Mouse (Mus musculus) heart, embryonic 12.5 days (tissue): ENCODE results near the gene Haus4. TPM values are rescaled to one million over a fixed set of nuclear protein-coding genes. Genes with fewer than 3 reads are reported as not detected.

Source experiments
- ATAC-seq: fragments of 200-750 bp; cut with Nextera tagmentation; 2 replicates; pipeline ENCODE4 v1.8.0; 2017; ENCODE audit warnings: moderate TSS enrichment, moderate library complexity; ENCODE audit not compliant: insufficient number of reproducible peaks, low FRiP score
- H3K27ac ChIP-seq: fragments of 300-500 bp; sonication (generic); 2 replicates; pipeline ENCODE4 v1.5.1; 2016; ENCODE audit warnings: mild to moderate bottlenecking, moderate library complexity; ENCODE audit not compliant: poor library complexity, severe bottlenecking
- H3K27me3 ChIP-seq: fragments of 300-500 bp; sonication (generic); replicated peaks from 2 replicates; pipeline ENCODE4 v1.6.1; 2016; ENCODE audit warnings: mild to moderate bottlenecking, moderate library complexity
- H3K36me3 ChIP-seq: fragments of 300-500 bp; sonication (generic); 2 replicates; pipeline ENCODE4 v1.6.1; 2016; ENCODE audit warnings: mild to moderate bottlenecking, moderate library complexity
- H3K4me1 ChIP-seq: fragments of 300-500 bp; sonication (generic); replicated peaks from 2 replicates; pipeline ENCODE4 v1.6.1; 2016; ENCODE audit warnings: mild to moderate bottlenecking
- H3K4me2 ChIP-seq: fragments of 300-500 bp; sonication (generic); 2 replicates; pipeline ENCODE4 v1.6.1; 2016; ENCODE audit warnings: mild to moderate bottlenecking, moderate library complexity
- H3K4me3 ChIP-seq: fragments of 300-500 bp; sonication (generic); 2 replicates; pipeline ENCODE4 v1.5.1; 2016; ENCODE audit warnings: mild to moderate bottlenecking
- H3K9ac ChIP-seq: fragments of 300-500 bp; sonication (generic); 2 replicates; pipeline ENCODE4 v1.6.1; 2016; ENCODE audit warnings: mild to moderate bottlenecking, moderate library complexity
- H3K9me3 ChIP-seq: fragments of 300-500 bp; sonication (generic); replicated peaks from 2 replicates; pipeline ENCODE4 v1.6.1; 2016; ENCODE audit warnings: mild to moderate bottlenecking, moderate library complexity
- WGBS: fragments of 180-500 bp; shearing (Covaris S2); methylation state at CpG from one replicate; pipeline ENCODE4 v1.1.7; 2016; 5-methylcytosine and 5-hydroxymethylcytosine counted together
- polyA plus RNA-seq: library from polyadenylated mRNA; unstranded; fragments of >200 nt; fragmentation: Nextera tagmentation; extraction: Ambion mirVana; gene quantifications from 2 replicates; pipeline ENCODE4 v1.2.1, GENCODE M21; 2016

The Haus4 gene
- polyA plus RNA-seq: 38.0 and 46.3 TPM in 2 replicates

DNA sequence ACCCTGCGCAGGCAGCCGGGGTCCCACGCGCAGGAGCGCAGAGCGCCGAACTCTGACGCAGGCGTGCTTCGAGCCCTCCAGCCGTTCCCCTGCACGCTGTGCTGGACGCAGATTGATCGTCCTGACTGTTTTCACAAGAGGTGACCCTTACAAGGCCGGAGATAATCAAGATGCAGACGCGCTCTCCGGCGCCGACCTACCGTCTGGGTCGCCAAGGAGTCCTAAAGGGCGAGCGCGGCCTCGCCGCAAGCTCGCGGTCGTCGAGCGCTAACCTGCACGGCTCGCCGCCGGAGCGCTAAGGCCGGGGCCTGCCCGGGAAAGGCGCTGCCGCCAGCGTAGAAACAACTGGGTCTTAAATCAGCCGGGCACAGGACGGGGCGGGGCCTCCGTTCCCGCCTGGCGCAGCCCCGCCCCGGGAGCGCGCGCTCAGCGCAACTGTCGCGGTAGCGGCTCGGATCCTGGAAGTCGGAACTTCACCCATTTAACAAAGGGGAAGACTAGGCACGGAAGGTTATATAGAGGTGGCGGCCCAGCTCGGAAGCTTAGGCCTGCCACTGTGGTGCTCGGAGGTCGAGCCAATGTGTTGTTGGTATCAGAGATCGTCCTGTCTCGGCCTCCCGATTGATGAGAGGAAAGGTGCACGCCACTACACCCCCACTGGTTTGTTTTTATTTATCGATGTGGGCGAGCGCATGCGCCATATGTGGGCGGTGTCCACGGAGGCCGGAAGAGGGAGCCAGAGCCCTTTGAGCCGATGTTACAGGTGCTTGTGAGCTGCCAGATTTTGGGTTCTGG is at the start of gene Haus4:
Gene Haus4 (minus strand): TSS at position 642 of the 795 bp plus-strand sequence.
- H3K9ac ChIP-seq: peak within 1 kb of the TSS; percentile 87
- no peaks in the 10 kb centered on the region for H3K9me3 ChIP-seq
- peak within 1 kb of the TSS; percentile 91 for H3K27ac ChIP-seq
- peaks cover 5% of the 10 kb centered on the region for H3K4me1 ChIP-seq
- H3K27me3 ChIP-seq: no peaks in the 10 kb centered on the region
- peaks cover 30% of the 10 kb centered on the region for H3K36me3 ChIP-seq
- ATAC-seq: peak; percentile 94
- H3K4me3 ChIP-seq: peak within 1 kb of the TSS; percentile 69
- under 1% methylated on average over 76 of the region's 76 CpGs for WGBS
- H3K4me2 ChIP-seq: peak within 1 kb of the TSS; percentile 95

DNA sequence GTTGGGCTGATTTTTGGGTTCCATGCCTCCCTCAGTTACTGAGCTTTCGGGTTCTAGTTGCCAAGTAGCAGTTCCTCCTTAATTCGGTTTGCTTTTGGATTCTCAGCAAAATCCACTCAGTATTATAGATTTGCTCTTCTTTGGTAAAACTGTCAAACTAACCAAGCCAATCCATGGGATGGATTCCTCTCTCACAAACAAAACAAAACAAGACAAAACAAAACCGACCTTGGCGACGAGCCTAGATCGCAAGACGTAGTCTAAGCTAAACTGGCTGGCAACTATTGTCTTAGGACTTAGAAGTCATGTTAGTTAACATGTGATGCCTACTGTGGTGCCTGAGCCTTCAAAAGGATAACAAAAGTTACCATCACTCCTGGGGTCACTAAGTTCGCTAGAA is 49.3 kb upstream of the Haus4 start:
- H3K4me2 ChIP-seq: peak overlapping the region; percentile 56
- ATAC-seq: no peak
- peaks cover 6% of the 10 kb centered on the region; the same call in 1 of the 2 replicates for H3K36me3 ChIP-seq
- no peaks in the 10 kb centered on the region for H3K9me3 ChIP-seq
- peaks cover 8% of the 10 kb centered on the region for H3K4me1 ChIP-seq
- peak overlapping the region; percentile 58 for H3K4me3 ChIP-seq
- peak overlapping the region; percentile 55 for H3K27ac ChIP-seq
- no peaks in the 10 kb centered on the region for H3K27me3 ChIP-seq
- 85% methylated on average over 8 of the region's 8 CpGs for WGBS
- no peak overlapping the region for H3K9ac ChIP-seq

DNA sequence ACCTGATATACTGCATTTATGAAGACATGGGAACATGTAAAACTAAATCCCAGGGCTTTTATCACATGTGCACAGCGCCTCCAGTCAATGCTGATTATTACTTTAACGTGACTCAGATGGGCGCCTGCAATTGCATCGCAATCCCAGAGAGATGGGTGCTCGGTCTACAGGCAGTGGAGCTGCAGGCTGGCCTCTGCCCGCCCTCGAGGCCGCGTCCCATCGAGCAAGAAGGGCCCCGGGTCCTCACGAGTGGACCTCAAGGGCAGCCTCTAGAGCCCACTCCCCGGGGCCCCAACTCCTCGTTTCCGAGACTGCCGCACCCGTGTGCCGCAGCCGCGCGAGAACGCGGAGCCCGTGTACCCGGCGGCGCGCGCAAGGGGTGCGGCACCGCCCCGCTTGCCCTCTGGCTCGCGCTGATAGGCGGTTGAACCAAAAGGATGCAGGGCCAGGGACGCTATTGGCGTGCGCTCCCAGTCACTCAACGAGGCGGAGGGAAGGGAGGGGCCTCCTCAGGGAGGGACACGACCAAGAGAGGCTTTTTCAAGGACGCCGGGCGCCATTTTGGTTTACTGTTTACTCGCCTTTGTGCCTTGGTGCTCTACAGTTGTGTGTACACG is 48.7 kb upstream of the Haus4 start:
- Histone ChIP-seq H3K27me3 (no peaks in the 10 kb centered on the region), H3K9me3 (no peaks in the 10 kb centered on the region), H3K4me2 (peak overlapping the region; percentile 56), H3K9ac (peak overlapping the region; percentile 64), H3K4me1 (peaks cover 8% of the 10 kb centered on the region), H3K36me3 (peaks cover 6% of the 10 kb centered on the region; the same call in 1 of the 2 replicates), H3K27ac (peak overlapping the region; percentile 85), H3K4me3 (peak overlapping the region; percentile 58)
- ATAC-seq: peak; percentile 99
- WGBS: under 1% methylated on average over 46 of the region's 46 CpGs

DNA sequence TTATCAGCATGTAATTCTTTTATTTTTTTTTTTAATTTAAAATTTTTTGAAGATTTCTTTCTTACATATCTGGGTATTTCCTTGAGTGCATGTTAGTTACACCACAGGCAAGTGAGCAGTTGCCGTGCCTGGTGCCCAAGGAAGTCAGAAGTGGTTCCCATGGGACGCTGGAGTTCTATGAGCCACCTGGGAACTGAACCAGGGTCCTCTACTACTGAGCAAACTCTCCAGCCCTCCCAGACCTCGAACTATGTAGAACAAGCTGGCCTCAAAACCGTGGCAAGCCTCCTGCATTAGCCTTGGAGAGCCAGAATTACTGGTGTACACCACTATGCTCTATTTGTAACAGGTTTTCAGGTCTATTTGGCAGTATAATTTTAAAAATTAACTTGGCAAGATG is 48.2 kb upstream of the Haus4 start:
- peak overlapping the region; percentile 85 for H3K27ac ChIP-seq
- 45% methylated on average over 4 of the region's 4 CpGs for WGBS
- no peak for ATAC-seq
- no peaks in the 10 kb centered on the region for H3K9me3 ChIP-seq
- peak overlapping the region; percentile 58 for H3K4me3 ChIP-seq
- H3K36me3 ChIP-seq: peaks cover 9% of the 10 kb centered on the region
- no peaks in the 10 kb centered on the region for H3K27me3 ChIP-seq
- H3K4me2 ChIP-seq: peak overlapping the region; percentile 56
- peak overlapping the region; percentile 64; the same call in 1 of the 2 replicates for H3K9ac ChIP-seq
- peaks cover 8% of the 10 kb centered on the region for H3K4me1 ChIP-seq

DNA sequence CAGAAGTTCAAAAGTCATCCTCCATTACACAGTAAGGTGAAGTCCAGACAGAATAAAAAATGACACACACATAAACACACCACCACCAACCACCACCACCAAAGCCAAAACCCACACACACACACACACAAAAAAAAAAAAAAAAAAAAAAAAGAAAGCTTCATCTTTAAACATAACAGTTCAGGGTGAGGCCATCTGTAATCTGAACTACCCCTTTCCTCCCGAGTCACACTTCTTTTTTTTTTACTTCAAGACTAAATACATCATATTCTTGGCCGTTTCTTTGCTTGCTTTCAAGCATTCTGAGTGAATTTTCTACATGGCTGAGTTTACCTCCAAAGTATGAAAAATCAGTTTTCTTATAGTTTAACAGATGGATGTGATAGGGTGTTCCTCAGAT is 47.2 kb upstream of the Haus4 start:
- no peak overlapping the region for H3K9ac ChIP-seq
- H3K9me3 ChIP-seq: no peaks in the 10 kb centered on the region
- H3K4me1 ChIP-seq: peaks cover 8% of the 10 kb centered on the region
- H3K27ac ChIP-seq: no peak overlapping the region
- no peak overlapping the region for H3K4me2 ChIP-seq
- 67% methylated on average over 2 of the region's 2 CpGs for WGBS
- no peak overlapping the region for H3K4me3 ChIP-seq
- peaks cover 12% of the 10 kb centered on the region for H3K36me3 ChIP-seq
- no peaks in the 10 kb centered on the region for H3K27me3 ChIP-seq
- ATAC-seq: no peak

DNA sequence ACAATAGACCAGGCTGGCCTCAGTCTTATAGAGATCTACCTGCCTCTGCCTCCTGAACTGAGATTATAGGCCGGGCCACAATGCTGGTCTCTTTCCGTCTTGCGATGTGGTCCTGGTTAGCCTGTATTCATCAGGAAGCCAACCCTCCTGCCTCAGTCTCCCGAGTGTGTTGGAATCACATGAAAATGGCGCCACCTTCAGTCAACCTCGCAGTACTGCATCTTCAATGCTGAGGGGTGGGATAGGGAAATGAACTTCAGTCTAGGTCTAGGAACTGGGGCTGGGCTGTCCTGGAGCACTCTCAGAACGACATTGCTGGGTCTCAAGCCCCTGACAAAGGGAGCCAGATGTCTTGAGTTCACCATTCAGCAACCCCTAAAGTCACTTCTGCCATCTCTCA is 42.7 kb upstream of the Haus4 start:
- H3K27me3 ChIP-seq: no peaks in the 10 kb centered on the region
- 76% methylated on average over 7 of the region's 7 CpGs for WGBS
- 0 out of 2 replicates have a peak, but pooled peaks cover 3% of the 10 kb centered on the region for H3K9me3 ChIP-seq
- H3K4me3 ChIP-seq: no peak overlapping the region
- H3K36me3 ChIP-seq: peaks cover 16% of the 10 kb centered on the region
- no peak overlapping the region for H3K27ac ChIP-seq
- no peak overlapping the region for H3K4me2 ChIP-seq
- H3K9ac ChIP-seq: no peak overlapping the region
- H3K4me1 ChIP-seq: peaks cover 37% of the 10 kb centered on the region
- ATAC-seq: no peak

DNA sequence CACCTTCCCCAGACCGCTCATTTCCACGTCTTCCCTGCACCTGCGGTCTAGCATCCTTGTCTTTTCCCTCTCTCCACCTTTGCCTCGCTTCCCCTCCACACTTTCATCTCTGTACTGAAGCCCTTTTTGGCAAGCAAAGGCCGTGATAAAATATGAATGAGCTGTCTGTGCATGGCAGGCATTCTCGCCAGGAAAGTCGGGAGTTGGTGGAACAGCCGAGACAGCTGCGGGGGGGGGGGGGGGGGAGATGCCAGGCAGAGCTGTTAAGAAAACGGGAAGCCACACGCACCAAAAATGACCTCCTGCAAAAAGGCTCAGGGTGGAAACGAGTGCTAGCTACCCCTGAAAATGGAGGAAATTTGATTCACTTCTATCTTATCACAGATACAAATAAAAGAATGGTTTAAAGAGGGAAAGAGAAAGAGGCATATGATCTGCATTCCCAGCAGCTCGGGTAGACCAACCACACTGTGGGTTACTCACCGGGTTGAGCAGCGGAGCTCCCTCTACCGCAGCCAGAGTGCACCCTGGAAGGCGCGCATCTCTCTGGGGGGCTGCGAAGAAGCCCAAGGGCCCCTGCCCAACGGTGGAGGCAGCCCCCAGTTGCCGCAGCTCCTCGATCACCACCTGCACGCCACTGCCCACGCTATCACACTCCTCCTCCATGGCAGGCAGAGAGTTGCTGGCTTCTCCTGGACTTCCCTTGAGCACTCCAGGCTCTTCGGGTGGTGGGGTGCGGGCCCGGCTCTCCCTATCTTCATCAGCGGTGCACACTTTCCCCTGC is 40.4 kb upstream of the Haus4 start:
- Histone ChIP-seq H3K4me3 (peak overlapping the region; percentile 29), H3K4me2 (peak overlapping the region; percentile 60), H3K27ac (0 out of 2 replicates have a peak overlapping the region, but pooled peaks have one; percentile 1), H3K9me3 (0 out of 2 replicates have a peak, but pooled peaks cover 3% of the 10 kb centered on the region), H3K27me3 (no peaks in the 10 kb centered on the region), H3K4me1 (peaks cover 38% of the 10 kb centered on the region), H3K36me3 (peaks cover 28% of the 10 kb centered on the region), H3K9ac (peak overlapping the region; percentile 32)
- ATAC-seq: peak; percentile 23; the same call in 1 of the 2 replicates
- WGBS: 43% methylated on average over 28 of the region's 28 CpGs

DNA sequence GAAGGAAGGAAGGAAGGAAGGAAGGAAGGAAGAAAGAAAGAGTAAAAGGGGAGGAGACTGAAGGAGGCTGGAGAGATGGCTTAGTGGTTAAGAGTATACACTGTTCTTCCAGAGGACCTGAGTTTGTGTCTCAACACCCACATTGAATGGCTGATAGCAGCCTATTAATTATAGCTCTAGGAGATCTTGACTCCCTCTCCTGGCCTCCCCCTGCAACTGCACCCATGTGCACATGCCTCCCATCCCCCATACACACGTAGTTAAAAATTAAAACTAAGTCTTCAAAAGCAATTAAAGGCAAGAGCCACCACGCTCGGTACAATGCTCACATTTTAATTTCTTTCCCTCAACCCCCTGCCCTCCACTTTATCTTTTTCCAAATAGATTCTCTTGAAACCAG is 39.6 kb upstream of the Haus4 start:
- peaks cover 39% of the 10 kb centered on the region for H3K4me1 ChIP-seq
- H3K4me3 ChIP-seq: no peak overlapping the region
- no peaks in the 10 kb centered on the region for H3K27me3 ChIP-seq
- no peak for ATAC-seq
- WGBS: 92% methylated on average over 3 of the region's 3 CpGs
- no peak overlapping the region; the same call in 1 of the 2 replicates for H3K4me2 ChIP-seq
- H3K9me3 ChIP-seq: 0 out of 2 replicates have a peak, but pooled peaks cover 3% of the 10 kb centered on the region
- no peak overlapping the region for H3K9ac ChIP-seq
- H3K36me3 ChIP-seq: peaks cover 24% of the 10 kb centered on the region
- no peak overlapping the region for H3K27ac ChIP-seq

DNA sequence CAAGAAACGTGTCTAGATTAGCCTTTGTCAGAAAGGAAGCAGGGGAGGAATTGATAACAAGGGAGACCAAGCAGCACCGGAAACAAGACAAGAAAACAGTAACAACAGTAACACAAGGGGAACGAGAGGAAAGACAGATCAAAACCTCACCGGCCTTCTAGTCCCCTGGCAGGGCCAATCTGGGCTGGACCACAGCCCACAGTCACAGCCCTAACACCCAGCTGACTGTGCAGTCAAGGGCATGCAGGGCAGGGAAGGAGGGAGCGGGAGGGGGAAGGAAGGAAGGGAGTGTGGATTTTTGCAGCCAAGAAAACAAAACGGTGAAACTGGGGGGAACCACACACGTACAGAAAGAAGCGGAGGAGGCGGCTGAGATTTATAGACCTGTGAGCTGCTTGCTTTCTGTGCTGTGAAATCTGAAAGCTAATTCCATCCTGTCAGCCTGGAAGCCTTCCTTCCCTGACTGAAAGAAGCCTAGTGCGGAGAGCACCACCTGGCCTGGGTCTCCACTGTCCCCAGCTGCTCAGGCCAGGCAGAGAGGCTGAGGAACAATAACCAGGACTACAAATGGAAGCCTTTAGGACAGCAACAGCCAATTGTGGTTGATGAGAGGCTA is 38.0 kb upstream of the Haus4 start:
- no peaks in the 10 kb centered on the region for H3K27me3 ChIP-seq
- H3K4me3 ChIP-seq: no peak overlapping the region
- peaks cover 46% of the 10 kb centered on the region for H3K4me1 ChIP-seq
- peaks cover 19% of the 10 kb centered on the region; the same call in 1 of the 2 replicates for H3K36me3 ChIP-seq
- H3K9me3 ChIP-seq: 0 out of 2 replicates have a peak, but pooled peaks cover 3% of the 10 kb centered on the region
- H3K9ac ChIP-seq: 0 out of 2 replicates have a peak overlapping the region, but pooled peaks have one; percentile 6
- ATAC-seq: peak; percentile 77
- peak overlapping the region; percentile 4; the same call in 1 of the 2 replicates for H3K4me2 ChIP-seq
- WGBS: 32% methylated on average over 10 of the region's 10 CpGs
- H3K27ac ChIP-seq: peak overlapping the region; percentile 82

DNA sequence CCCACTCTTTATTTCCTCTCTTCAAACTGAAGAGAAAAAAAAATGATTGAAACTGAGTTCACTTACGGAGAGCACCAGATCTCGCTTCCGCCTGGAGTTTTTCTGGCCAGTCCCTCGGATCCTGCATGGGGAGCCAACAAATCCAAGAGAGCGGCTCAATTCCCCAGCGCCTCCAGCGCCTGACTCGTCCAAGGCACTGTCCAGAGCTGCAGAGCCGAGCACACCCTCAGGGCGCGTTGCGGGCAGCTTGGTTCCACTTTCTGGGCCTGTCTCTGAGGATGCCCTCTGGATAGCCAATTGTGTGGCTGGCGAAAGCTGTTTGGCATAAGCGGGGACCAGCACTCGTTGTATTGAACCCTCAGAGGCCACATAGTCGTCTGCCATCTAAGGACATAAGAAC is 36.6 kb upstream of the Haus4 start:
- no peak overlapping the region for H3K9ac ChIP-seq
- no peak for ATAC-seq
- peaks cover 23% of the 10 kb centered on the region for H3K36me3 ChIP-seq
- H3K27me3 ChIP-seq: no peaks in the 10 kb centered on the region
- peaks cover 42% of the 10 kb centered on the region for H3K4me1 ChIP-seq
- H3K9me3 ChIP-seq: 0 out of 2 replicates have a peak, but pooled peaks cover 3% of the 10 kb centered on the region
- 92% methylated on average over 16 of the region's 16 CpGs for WGBS
- H3K4me2 ChIP-seq: no peak overlapping the region
- H3K27ac ChIP-seq: no peak overlapping the region
- H3K4me3 ChIP-seq: no peak overlapping the region
